Mouse (Mus musculus) skeletal muscle tissue, postnatal 0 days (tissue): ENCODE data around the gene Rbm38. TPM values are rescaled to one million over a fixed set of nuclear protein-coding genes. Genes with fewer than 3 reads are reported as not detected.

Experiments used
- polyA plus RNA-seq: library from polyadenylated mRNA; unstranded; fragments of >200 nt; fragmentation: Nextera tagmentation; extraction: Ambion mirVana; gene quantifications from 2 replicates; pipeline ENCODE4 v1.2.1, GENCODE M21; 2015

Gene Rbm38
- polyA plus RNA-seq = 147 and 161 TPM in 2 replicates

DNA sequence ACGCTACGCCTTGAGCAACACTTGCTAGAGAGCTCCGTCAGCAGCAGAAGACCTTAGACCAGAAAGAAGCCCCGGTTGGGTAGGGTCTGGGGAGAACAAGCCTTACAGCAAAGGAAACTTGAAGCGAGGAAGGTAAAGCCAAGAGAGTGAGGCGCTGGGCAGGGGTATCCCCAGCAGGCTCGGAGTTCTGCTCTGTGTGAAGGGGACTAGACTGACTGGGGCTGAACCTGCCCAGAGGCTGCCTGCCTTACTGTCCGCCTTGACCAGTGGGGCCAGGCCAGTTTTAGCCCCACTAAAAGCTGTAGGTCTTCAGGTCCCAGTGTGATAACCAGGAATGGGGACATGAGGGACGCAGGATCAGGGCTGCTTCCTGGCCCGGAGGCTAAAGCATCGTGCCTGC, at the start of gene Rbm38:
TSS of gene Rbm38 (plus strand) at position 69 of the 400 bp plus-strand sequence.

DNA sequence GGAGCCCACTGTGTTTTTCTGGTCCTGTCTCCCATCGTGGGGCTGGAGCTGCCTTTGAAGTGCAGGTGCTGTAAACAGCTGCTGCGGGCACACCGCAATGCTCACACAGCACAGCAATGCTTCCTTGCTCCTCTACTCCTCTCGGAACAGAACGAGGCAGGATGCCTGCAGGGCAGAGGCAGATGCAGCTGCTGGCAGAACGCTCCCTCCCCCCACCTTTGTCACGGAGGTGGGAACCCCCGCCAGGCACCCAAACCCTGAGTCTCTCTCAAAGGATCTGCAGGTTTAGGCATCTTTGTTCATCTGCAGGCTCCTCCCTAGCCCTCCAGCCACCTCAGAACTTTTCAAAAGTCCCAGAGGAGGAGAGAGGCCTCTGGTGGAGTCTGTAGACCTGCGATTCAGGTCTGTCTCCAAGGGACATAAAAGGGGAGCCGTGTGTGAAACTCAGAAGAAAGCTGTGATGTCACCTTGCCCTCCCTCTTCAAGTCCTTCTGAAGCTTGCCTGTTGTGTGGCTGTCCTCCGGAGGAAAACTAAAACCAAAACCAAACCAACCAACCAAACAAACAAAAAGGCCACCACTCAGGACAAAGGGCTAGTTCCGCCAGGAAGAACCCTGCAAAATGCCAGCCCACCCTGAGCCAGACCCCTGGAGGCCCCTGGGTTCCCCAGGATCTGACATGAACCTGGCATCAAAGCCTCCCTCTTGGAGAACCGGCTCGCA, 42.7 kb upstream of the Rbm38 start, which contains the start of gene Spo11:
TSS of gene Spo11 (plus strand) at position 292 of the 722 bp plus-strand sequence.

DNA sequence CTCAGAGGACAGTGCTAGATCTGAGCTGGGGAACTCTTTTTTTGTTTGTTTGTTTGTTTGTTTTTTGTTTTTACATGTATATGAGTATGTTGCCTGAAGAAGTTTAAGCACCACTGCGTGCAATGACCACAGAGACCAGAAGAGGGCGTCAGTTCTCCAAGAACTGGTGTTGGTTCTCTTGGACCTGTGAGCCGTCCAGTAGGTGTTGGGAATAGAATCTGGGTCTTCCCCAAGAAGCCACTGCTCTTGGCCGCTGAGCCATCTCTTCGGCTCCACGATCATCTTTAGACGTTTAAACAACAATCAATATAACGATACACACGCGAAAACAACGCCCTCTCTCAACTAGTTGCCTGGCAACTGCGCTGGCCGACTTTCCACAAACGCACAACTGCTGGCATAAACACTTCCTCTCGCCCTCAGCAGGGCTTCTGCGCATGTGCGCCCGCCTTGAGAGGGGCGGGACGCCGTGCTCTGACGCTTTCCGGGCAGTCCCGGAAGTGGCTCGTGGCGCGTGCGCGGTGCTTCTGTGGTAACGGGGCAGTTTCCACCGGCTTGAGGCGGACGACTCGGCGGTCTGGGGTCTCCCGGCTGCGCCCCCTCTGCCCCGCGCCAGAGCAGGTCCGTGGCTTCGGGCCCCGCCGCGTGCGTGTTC, 20.5 kb upstream of the Rbm38 start, which contains the start of gene Rae1:
TSS of gene Rae1 (plus strand) at position 488 of the 655 bp plus-strand sequence.

Other genes with a start within 250 kb of the Rbm38 start
- gene Bmp7, start 80.2 kb upstream of the Rbm38 start, polyA plus RNA-seq = 1.5 and 2.8 TPM in 2 replicates
- 0.06 and 0.18 TPM in 2 replicates for gene Spo11, start 42.8 kb upstream of the Rbm38 start, polyA plus RNA-seq
- gene Rae1, start 20.4 kb upstream of the Rbm38 start, polyA plus RNA-seq = 63.2 and 64.8 TPM in 2 replicates
- gene Ctcfl, start 99.0 kb downstream of the Rbm38 start, polyA plus RNA-seq = 0.21 and 0.22 TPM in 2 replicates
- gene Pck1, start 132.6 kb downstream of the Rbm38 start, polyA plus RNA-seq = 5.9 and 106 TPM in 2 replicates
- 2.3 and 2.4 TPM in 2 replicates for gene Zbp1, start 198.4 kb downstream of the Rbm38 start, polyA plus RNA-seq